Mouse (Mus musculus) midbrain, embryonic 14.5 days (tissue): ENCODE measurements at regions not wholly inside any gene's neighbourhood (a gene's known extent, or its start where the extent isn't known, plus 50 kb on each side); places are given as distances from the start of the nearest gene placed in this dataset.

Source experiments
- ATAC-seq: fragments of 200-750 bp; cut with Nextera tagmentation; 2 replicates; pipeline ENCODE4 v1.8.0; 2017; ENCODE audit warnings: moderate number of reproducible peaks, moderate library complexity; ENCODE audit not compliant: low FRiP score, low TSS enrichment
- DNase-seq: peaks from one replicate; pipeline ENCODE4 v3.0.0-alpha.2; 2015
- H3K27ac ChIP-seq: fragments of 300-500 bp; sonication (generic); replicated peaks from 2 replicates; pipeline ENCODE4 v1.5.1; 2014; ENCODE audit warnings: mild to moderate bottlenecking, low read depth, low read length, moderate library complexity
- H3K27me3 ChIP-seq: fragments of 300-500 bp; sonication (generic); 2 replicates; pipeline ENCODE4 v1.6.1; 2014; ENCODE audit warnings: low read length, control low read depth, mixed read lengths; ENCODE audit not compliant: control insufficient read depth, insufficient read depth
- H3K36me3 ChIP-seq: fragments of 300-500 bp; sonication (generic); 2 replicates; pipeline ENCODE4 v1.6.1; 2014; ENCODE audit warnings: low read length, control low read depth; ENCODE audit not compliant: control insufficient read depth, insufficient read depth
- H3K4me1 ChIP-seq: fragments of 300-500 bp; sonication (generic); 2 replicates; pipeline ENCODE4 v1.6.1; 2014; ENCODE audit warnings: mild to moderate bottlenecking, antibody characterized with exemption, low read length, control low read depth; ENCODE audit not compliant: control insufficient read depth, insufficient read depth
- H3K4me2 ChIP-seq: fragments of 300-500 bp; sonication (generic); 2 replicates; pipeline ENCODE4 v1.6.1; 2014; ENCODE audit warnings: mild to moderate bottlenecking, low read length, moderate library complexity
- H3K4me3 ChIP-seq: fragments of 300-500 bp; sonication (generic); replicated peaks from 2 replicates; pipeline ENCODE4 v1.5.1; 2014; ENCODE audit warnings: low read depth, low read length
- H3K9ac ChIP-seq: fragments of 300-500 bp; sonication (generic); replicated peaks from 2 replicates; pipeline ENCODE4 v1.6.1; 2014; ENCODE audit warnings: mild to moderate bottlenecking, low read length, moderate library complexity
- H3K9me3 ChIP-seq: fragments of 300-500 bp; sonication (generic); 2 replicates; pipeline ENCODE4 v1.6.1; 2016; ENCODE audit warnings: low read length, control low read depth, mixed read lengths; ENCODE audit not compliant: control insufficient read depth
- WGBS: fragments of 180-500 bp; shearing (Covaris S2); extraction: QIAGEN DNeasy Blood & Tissue Kit; methylation state at CpG from one replicate; pipeline ENCODE4 v1.1.7; 2014; 5-methylcytosine and 5-hydroxymethylcytosine counted together

- no peak overlapping the region for H3K27ac ChIP-seq
- no peaks in the 10 kb centered on the region for H3K27me3 ChIP-seq
- WGBS, result 92% methylated on average over 6 of the region's 6 CpGs
- H3K36me3 ChIP-seq, result no peaks in the 10 kb centered on the region
- DNase-seq (no peak), ATAC-seq (no peak)
- H3K4me3 ChIP-seq, result no peak overlapping the region
- peaks cover 14% of the 10 kb centered on the region; the same call in 1 of the 2 replicates for H3K4me1 ChIP-seq
- no peaks in the 10 kb centered on the region for H3K9me3 ChIP-seq
- no peak overlapping the region for H3K9ac ChIP-seq
- H3K4me2 ChIP-seq, result no peak overlapping the region
Measured at GRCm38 (mm10) chr15:36403336-36404119, 604.0 kb downstream of the Zfp706 start.

GRCm38 (mm10) chr15:36402051-36402450 is 605.5 kb downstream of the Zfp706 start:
- 89% methylated on average over 1 of the region's 1 CpGs for WGBS
- Histone ChIP-seq H3K4me2 (no peak overlapping the region), H3K27ac (no peak overlapping the region), H3K4me3 (no peak overlapping the region), H3K4me1 (peaks cover 14% of the 10 kb centered on the region; the same call in 1 of the 2 replicates), H3K27me3 (no peaks in the 10 kb centered on the region), H3K36me3 (no peaks in the 10 kb centered on the region), H3K9me3 (no peaks in the 10 kb centered on the region), H3K9ac (no peak overlapping the region)
- DNase-seq (no peak), ATAC-seq (no peak)

- Histone ChIP-seq H3K27me3 (no peaks in the 10 kb centered on the region), H3K36me3 (no peaks in the 10 kb centered on the region), H3K9ac (no peak overlapping the region), H3K27ac (no peak overlapping the region), H3K4me3 (no peak overlapping the region), H3K4me2 (no peak overlapping the region), H3K9me3 (no peaks in the 10 kb centered on the region), H3K4me1 (peaks cover 14% of the 10 kb centered on the region; the same call in 1 of the 2 replicates)
- DNase-seq (no peak), ATAC-seq (no peak)
- 39% methylated on average over 9 of the region's 9 CpGs for WGBS
Measured at GRCm38 (mm10) chr15:36400311-36400840, 607.2 kb downstream of the Zfp706 start.

GRCm38 (mm10) chr15:36399355-36400012 is 608.1 kb downstream of the Zfp706 start:
- Histone ChIP-seq H3K36me3 (no peaks in the 10 kb centered on the region), H3K4me3 (no peak overlapping the region), H3K9ac (no peak overlapping the region), H3K27me3 (no peaks in the 10 kb centered on the region), H3K27ac (no peak overlapping the region), H3K9me3 (no peaks in the 10 kb centered on the region), H3K4me2 (no peak overlapping the region), H3K4me1 (peaks cover 14% of the 10 kb centered on the region; the same call in 1 of the 2 replicates)
- ATAC-seq, result no peak
- WGBS, result 56% methylated on average over 7 of the region's 7 CpGs
- DNase-seq, result peak; percentile 43

GRCm38 (mm10) chr15:36398099-36398982 is 609.2 kb downstream of the Zfp706 start:
- H3K9ac ChIP-seq, result no peak overlapping the region
- H3K9me3 ChIP-seq, result no peaks in the 10 kb centered on the region
- H3K4me2 ChIP-seq, result no peak overlapping the region
- no peaks in the 10 kb centered on the region for H3K27me3 ChIP-seq
- peaks cover 14% of the 10 kb centered on the region; the same call in 1 of the 2 replicates for H3K4me1 ChIP-seq
- peak; percentile 71 for DNase-seq
- ATAC-seq, result no peak
- WGBS, result 71% methylated on average over 9 of the region's 9 CpGs
- H3K36me3 ChIP-seq, result no peaks in the 10 kb centered on the region
- H3K27ac ChIP-seq, result no peak overlapping the region
- no peak overlapping the region for H3K4me3 ChIP-seq

- Histone ChIP-seq H3K36me3 (no peaks in the 10 kb centered on the region), H3K27me3 (no peaks in the 10 kb centered on the region), H3K4me2 (no peak overlapping the region), H3K4me1 (peaks cover 14% of the 10 kb centered on the region; the same call in 1 of the 2 replicates), H3K27ac (no peak overlapping the region), H3K9me3 (no peaks in the 10 kb centered on the region), H3K4me3 (no peak overlapping the region), H3K9ac (no peak overlapping the region)
- WGBS, result 84% methylated on average over 6 of the region's 6 CpGs
- ATAC-seq, result no peak
- DNase-seq, result no peak
Measured at GRCm38 (mm10) chr15:36396791-36397190, 610.8 kb downstream of the Zfp706 start.

- DNase-seq (no peak), ATAC-seq (no peak)
- Histone ChIP-seq H3K4me2 (no peak overlapping the region), H3K4me3 (no peak overlapping the region), H3K27ac (no peak overlapping the region), H3K36me3 (no peaks in the 10 kb centered on the region), H3K9me3 (no peaks in the 10 kb centered on the region), H3K27me3 (no peaks in the 10 kb centered on the region), H3K9ac (no peak overlapping the region), H3K4me1 (peaks cover 14% of the 10 kb centered on the region; the same call in 1 of the 2 replicates)
- WGBS, result 76% methylated on average over 2 of the region's 2 CpGs
Measured at GRCm38 (mm10) chr15:36396245-36396644, 611.3 kb downstream of the Zfp706 start.

GRCm38 (mm10) chr15:36395672-36396050 is 611.9 kb downstream of the Zfp706 start:
- Histone ChIP-seq H3K4me1 (peaks cover 14% of the 10 kb centered on the region; the same call in 1 of the 2 replicates), H3K27me3 (no peaks in the 10 kb centered on the region), H3K36me3 (no peaks in the 10 kb centered on the region), H3K9me3 (no peaks in the 10 kb centered on the region), H3K27ac (no peak overlapping the region), H3K9ac (no peak overlapping the region), H3K4me3 (no peak overlapping the region), H3K4me2 (no peak overlapping the region)
- no peak for DNase-seq
- no peak for ATAC-seq
- 75% methylated on average over 4 of the region's 4 CpGs for WGBS
